Mouse (Mus musculus) stomach, embryonic 16.5 days (tissue): ENCODE data around the gene Psmd3. TPM values are rescaled to one million over a fixed set of nuclear protein-coding genes. Genes with fewer than 3 reads are reported as not detected.
"Not testable (repeated sequence)": the region's sequence is repeated elsewhere in the genome, so short reads cannot be mapped to it uniquely, and the experiment has no call there.

ENCODE experiments used
- ATAC-seq: fragments of 200-750 bp; cut with Nextera tagmentation; 2 replicates; pipeline ENCODE4 v1.8.0; 2017; ENCODE audit warnings: moderate number of reproducible peaks, moderate TSS enrichment; ENCODE audit not compliant: insufficient read depth, low FRiP score
- H3K27ac ChIP-seq: fragments of 300-500 bp; sonication (generic); 2 replicates; pipeline ENCODE4 v1.5.1; 2014; ENCODE audit warnings: low read length
- H3K27me3 ChIP-seq: fragments of 300-500 bp; sonication (generic); 2 replicates; pipeline ENCODE4 v1.6.1; 2014; ENCODE audit warnings: low read length, control low read depth, mixed read lengths; ENCODE audit not compliant: control insufficient read depth, insufficient read depth
- H3K36me3 ChIP-seq: fragments of 300-500 bp; sonication (generic); 2 replicates; pipeline ENCODE4 v1.6.1; 2014; ENCODE audit warnings: low read length; ENCODE audit not compliant: control insufficient read depth, insufficient read depth
- H3K4me1 ChIP-seq: fragments of 300-500 bp; sonication (generic); 2 replicates; pipeline ENCODE4 v1.6.1; 2014; ENCODE audit warnings: low read length, control low read depth, mixed read lengths; ENCODE audit not compliant: control insufficient read depth, insufficient read depth
- H3K4me2 ChIP-seq: fragments of 300-500 bp; sonication (generic); 2 replicates; pipeline ENCODE4 v1.6.1; 2014; ENCODE audit warnings: low read depth, low read length, mixed read lengths
- H3K4me3 ChIP-seq: fragments of 300-500 bp; sonication (generic); replicated peaks from 2 replicates; pipeline ENCODE4 v1.5.1; 2014; ENCODE audit warnings: mild to moderate bottlenecking, low read length
- H3K9ac ChIP-seq: fragments of 300-500 bp; sonication (generic); 2 replicates; pipeline ENCODE4 v1.6.1; 2014; ENCODE audit warnings: low read length
- H3K9me3 ChIP-seq: fragments of 300-500 bp; sonication (generic); replicated peaks from 2 replicates; pipeline ENCODE4 v1.6.1; 2016; ENCODE audit warnings: low read length, control low read depth; ENCODE audit not compliant: control insufficient read depth
- WGBS: fragments of 180-500 bp; shearing (Covaris S2); extraction: QIAGEN DNeasy Blood & Tissue Kit; methylation state at CpG from one replicate; pipeline ENCODE4 v1.1.7; 2014; 5-methylcytosine and 5-hydroxymethylcytosine counted together
- polyA plus RNA-seq: library from polyadenylated mRNA; unstranded; fragments of >200 nt; fragmentation: Nextera tagmentation; extraction: Ambion mirVana; gene quantifications from 2 replicates; pipeline ENCODE4 v1.2.1, GENCODE M21; 2015

The Psmd3 gene
- polyA plus RNA-seq, 1 experiment from 2014 or later, result 157 TPM

GRCm38 (mm10) chr11:98736176-98736575 is 53.8 kb downstream of the Psmd3 start:
- WGBS, result 82% methylated on average over 1 of the region's 1 CpGs
- Histone ChIP-seq H3K4me3 (no peak overlapping the region), H3K4me1 (peaks cover 11% of the 10 kb centered on the region; the same call in 1 of the 2 replicates), H3K27ac (no peak overlapping the region), H3K36me3 (no peaks in the 10 kb centered on the region), H3K9me3 (no peaks in the 10 kb centered on the region), H3K9ac (no peak overlapping the region), H3K4me2 (no peak overlapping the region), H3K27me3 (no peaks in the 10 kb centered on the region)
- ATAC-seq, result no peak

- H3K36me3 ChIP-seq, H3K27me3 ChIP-seq, ATAC-seq, H3K27ac ChIP-seq, H3K9ac ChIP-seq, H3K9me3 ChIP-seq, H3K4me2 ChIP-seq, H3K4me3 ChIP-seq: not testable (repeated sequence)
- WGBS, result 84% methylated on average over 2 of the region's 2 CpGs
- peaks cover 13% of the 10 kb centered on the region; the same call in 1 of the 2 replicates for H3K4me1 ChIP-seq
Measured at GRCm38 (mm10) chr11:98737220-98737619, 54.9 kb downstream of the Psmd3 start.

GRCm38 (mm10) chr11:98738428-98738911 is 56.1 kb downstream of the Psmd3 start:
- H3K4me1 ChIP-seq, result peaks cover 20% of the 10 kb centered on the region
- ATAC-seq, result no peak
- H3K27ac ChIP-seq, result no peak overlapping the region
- WGBS, result 46% methylated on average over 4 of the region's 4 CpGs
- no peaks in the 10 kb centered on the region for H3K27me3 ChIP-seq
- H3K9ac ChIP-seq, result no peak overlapping the region
- H3K4me3 ChIP-seq, result no peak overlapping the region
- H3K9me3 ChIP-seq, result no peaks in the 10 kb centered on the region
- H3K36me3 ChIP-seq, result no peaks in the 10 kb centered on the region
- H3K4me2 ChIP-seq, result no peak overlapping the region

- Histone ChIP-seq H3K36me3 (no peaks in the 10 kb centered on the region), H3K27ac (no peak overlapping the region), H3K4me2 (no peak overlapping the region), H3K4me1 (peaks cover 25% of the 10 kb centered on the region), H3K4me3 (no peak overlapping the region), H3K9me3 (no peaks in the 10 kb centered on the region), H3K27me3 (no peaks in the 10 kb centered on the region), H3K9ac (no peak overlapping the region)
- 74% methylated on average over 9 of the region's 9 CpGs for WGBS
- ATAC-seq, result no peak
Measured at GRCm38 (mm10) chr11:98738925-98739324, 56.6 kb downstream of the Psmd3 start.

- 8% methylated on average over 8 of the region's 8 CpGs for WGBS
- H3K4me3 ChIP-seq, result peak overlapping the region; percentile 89
- ATAC-seq, result peak; percentile 15; the same call in 1 of the 2 replicates
- H3K9ac ChIP-seq, result peak overlapping the region; percentile 97
- H3K36me3 ChIP-seq, result no peaks in the 10 kb centered on the region
- H3K4me1 ChIP-seq, result peaks cover 36% of the 10 kb centered on the region
- peak overlapping the region; percentile 96 for H3K27ac ChIP-seq
- no peaks in the 10 kb centered on the region for H3K9me3 ChIP-seq
- H3K4me2 ChIP-seq, result peak overlapping the region; percentile 80
- H3K27me3 ChIP-seq, result no peaks in the 10 kb centered on the region
Measured at GRCm38 (mm10) chr11:98740026-98740392, 57.7 kb downstream of the Psmd3 start.

- peak; percentile 80 for ATAC-seq
- under 1% methylated on average over 22 of the region's 22 CpGs for WGBS
- peaks cover 40% of the 10 kb centered on the region for H3K4me1 ChIP-seq
- H3K4me2 ChIP-seq, result peak within 1 kb of the TSS; percentile 80
- H3K27me3 ChIP-seq, result no peaks in the 10 kb centered on the region
- H3K27ac ChIP-seq, result peak within 1 kb of the TSS; percentile 96
- peak within 1 kb of the TSS; percentile 89 for H3K4me3 ChIP-seq
- no peaks in the 10 kb centered on the region for H3K9me3 ChIP-seq
- peak within 1 kb of the TSS; percentile 97 for H3K9ac ChIP-seq
- no peaks in the 10 kb centered on the region for H3K36me3 ChIP-seq
Measured at GRCm38 (mm10) chr11:98740393-98741050, 58.2 kb downstream of the Psmd3 start, which contains the start of gene Thra. Thra (plus strand) TSS chr11:98740638.

- Histone ChIP-seq H3K36me3 (no peaks in the 10 kb centered on the region), H3K9ac (peak overlapping the region; percentile 97), H3K27me3 (no peaks in the 10 kb centered on the region), H3K9me3 (no peaks in the 10 kb centered on the region), H3K4me3 (peak overlapping the region; percentile 89), H3K4me2 (peak overlapping the region; percentile 80), H3K4me1 (peaks cover 46% of the 10 kb centered on the region), H3K27ac (peak overlapping the region; percentile 96)
- no peak for ATAC-seq
- WGBS, result under 1% methylated on average over 17 of the region's 17 CpGs
Measured at GRCm38 (mm10) chr11:98741051-98741620, 58.8 kb downstream of the Psmd3 start.

GRCm38 (mm10) chr11:98741622-98742396 is 59.5 kb downstream of the Psmd3 start:
- WGBS, result under 1% methylated on average over 72 of the region's 86 CpGs

More at GRCm38 (mm10) chr11:98741622-98742396, 59.5 kb downstream of the Psmd3 start:
- peak; percentile 84 for ATAC-seq
- peak overlapping the region; percentile 80 for H3K4me2 ChIP-seq
- H3K27me3 ChIP-seq, result no peaks in the 10 kb centered on the region
- peak overlapping the region; percentile 97 for H3K9ac ChIP-seq
- H3K27ac ChIP-seq, result peak overlapping the region; percentile 96
- peak overlapping the region; percentile 89 for H3K4me3 ChIP-seq
- no peaks in the 10 kb centered on the region for H3K36me3 ChIP-seq
- peaks cover 53% of the 10 kb centered on the region for H3K4me1 ChIP-seq
- H3K9me3 ChIP-seq, result no peaks in the 10 kb centered on the region
